Mouse (Mus musculus): ENCODE data around the gene Dicer1. TPM values are rescaled to one million over a fixed set of nuclear protein-coding genes. Genes with fewer than 3 reads are reported as not detected.
A peak's percentile ranks its signal among the peaks of the same experiment; 100 is the strongest.

The Dicer1 gene
- polyA plus RNA-seq (2012; rRNA removed) = 6.0 and 6.3 TPM in 2 replicates

- Histone ChIP-seq H3K36me3 (ENCODE audit: control insufficient read depth, insufficient read depth, low read length) (no peaks in the 10 kb centered on the region), H3K4me3 (ENCODE audit: extremely low read depth, insufficient read depth, insufficient read length) (peak within 1 kb of the TSS; percentile 76), H3K4me1 (ENCODE audit: control insufficient read depth, insufficient read depth, insufficient read length) (peaks cover 14% of the 10 kb centered on the region), H3K27ac (ENCODE audit: insufficient read depth, low read length) (peak within 1 kb of the TSS; percentile 69), H3K27me3 (ENCODE audit: control insufficient read depth, insufficient read depth, low read length) (no peaks in the 10 kb centered on the region)
- DNase-seq (ENCODE audit: low read depth in 1 of 2, low spot score in 2 of 2) = peak; percentile 85 to 94
- 3% methylated on average over 93 of the region's 94 CpGs for WGBS
- TF ChIP-seq POLR2A (IDR thresholded peaks at IDR 0.05; ENCODE audit: low read depth, low read length) = peak; percentile 49
- 0 out of 2 replicates have a peak, but pooled peaks have one; percentile 2 for TF ChIP-seq CTCF (IDR thresholded peaks at IDR 0.05; ENCODE audit: extremely low read depth, insufficient read depth, insufficient read length, insufficient replicate concordance)
Measured at GRCm38 (mm10) chr12:104751814-104752765, at the start of gene Dicer1. Gene Dicer1, minus strand, starts transcription at chr12:104751952.

- Histone ChIP-seq H3K4me1 (ENCODE audit: control insufficient read depth, insufficient read depth, insufficient read length) (no peaks in the 10 kb centered on the region), H3K4me3 (ENCODE audit: extremely low read depth, insufficient read depth, insufficient read length) (no peak overlapping the region), H3K27me3 (ENCODE audit: control insufficient read depth, insufficient read depth, low read length) (no peaks in the 10 kb centered on the region), H3K36me3 (ENCODE audit: control insufficient read depth, insufficient read depth, low read length) (no peaks in the 10 kb centered on the region), H3K27ac (ENCODE audit: insufficient read depth, low read length) (no peak overlapping the region)
- DNase-seq (ENCODE audit: low read depth in 1 of 2, low spot score in 2 of 2) = no peak
- TF ChIP-seq POLR2A (IDR thresholded peaks at IDR 0.05; ENCODE audit: low read depth, low read length) (no peak), CTCF (IDR thresholded peaks at IDR 0.05; ENCODE audit: extremely low read depth, insufficient read depth, insufficient read length, insufficient replicate concordance) (no peak)
- 85% methylated on average over 3 of the region's 3 CpGs for WGBS
Measured at GRCm38 (mm10) chr12:104799365-104799764, 47.6 kb upstream of the Dicer1 start.

- H3K27ac ChIP-seq (ENCODE audit: insufficient read depth, low read length) = no peak overlapping the region
- no peaks in the 10 kb centered on the region for H3K4me1 ChIP-seq (ENCODE audit: control insufficient read depth, insufficient read depth, insufficient read length)
- H3K36me3 ChIP-seq (ENCODE audit: control insufficient read depth, insufficient read depth, low read length) = no peaks in the 10 kb centered on the region
- DNase-seq (ENCODE audit: low read depth in 1 of 2, low spot score in 2 of 2) = no peak
- TF ChIP-seq POLR2A (IDR thresholded peaks at IDR 0.05; ENCODE audit: low read depth, low read length) = no peak
- TF ChIP-seq CTCF (IDR thresholded peaks at IDR 0.05; ENCODE audit: extremely low read depth, insufficient read depth, insufficient read length, insufficient replicate concordance) = no peak
- 97% methylated on average over 6 of the region's 6 CpGs for WGBS
- no peaks in the 10 kb centered on the region for H3K27me3 ChIP-seq (ENCODE audit: control insufficient read depth, insufficient read depth, low read length)
- H3K4me3 ChIP-seq (ENCODE audit: extremely low read depth, insufficient read depth, insufficient read length) = no peak overlapping the region
Measured at GRCm38 (mm10) chr12:104797905-104798304, 46.2 kb upstream of the Dicer1 start.

- no peaks in the 10 kb centered on the region for H3K36me3 ChIP-seq (ENCODE audit: control insufficient read depth, insufficient read depth, low read length)
- no peak overlapping the region for H3K27ac ChIP-seq (ENCODE audit: insufficient read depth, low read length)
- WGBS = 83% methylated on average over 11 of the region's 11 CpGs
- H3K4me3 ChIP-seq (ENCODE audit: extremely low read depth, insufficient read depth, insufficient read length) = no peak overlapping the region
- H3K4me1 ChIP-seq (ENCODE audit: control insufficient read depth, insufficient read depth, insufficient read length) = no peaks in the 10 kb centered on the region
- no peak for TF ChIP-seq POLR2A (IDR thresholded peaks at IDR 0.05; ENCODE audit: low read depth, low read length)
- no peak for TF ChIP-seq CTCF (IDR thresholded peaks at IDR 0.05; ENCODE audit: extremely low read depth, insufficient read depth, insufficient read length, insufficient replicate concordance)
- DNase-seq (ENCODE audit: low read depth in 1 of 2, low spot score in 2 of 2) = no peak
- H3K27me3 ChIP-seq (ENCODE audit: control insufficient read depth, insufficient read depth, low read length) = no peaks in the 10 kb centered on the region
Measured at GRCm38 (mm10) chr12:104796635-104797378, 45.1 kb upstream of the Dicer1 start.

GRCm38 (mm10) chr12:104794957-104795356 is 43.2 kb upstream of the Dicer1 start:
- TF ChIP-seq CTCF (IDR thresholded peaks at IDR 0.05; ENCODE audit: extremely low read depth, insufficient read depth, insufficient read length, insufficient replicate concordance) (no peak), POLR2A (IDR thresholded peaks at IDR 0.05; ENCODE audit: low read depth, low read length) (no peak)
- Histone ChIP-seq H3K4me1 (ENCODE audit: control insufficient read depth, insufficient read depth, insufficient read length) (no peaks in the 10 kb centered on the region), H3K27ac (ENCODE audit: insufficient read depth, low read length) (no peak overlapping the region), H3K36me3 (ENCODE audit: control insufficient read depth, insufficient read depth, low read length) (no peaks in the 10 kb centered on the region), H3K4me3 (ENCODE audit: extremely low read depth, insufficient read depth, insufficient read length) (no peak overlapping the region), H3K27me3 (ENCODE audit: control insufficient read depth, insufficient read depth, low read length) (no peaks in the 10 kb centered on the region)
- 49% methylated on average over 5 of the region's 5 CpGs for whole genome bisulfite sequencing
- no peak for DNase-seq (ENCODE audit: low read depth in 1 of 2, low spot score in 2 of 2)

- no peaks in the 10 kb centered on the region for H3K36me3 ChIP-seq (ENCODE audit: control insufficient read depth, insufficient read depth, low read length)
- H3K27ac ChIP-seq (ENCODE audit: insufficient read depth, low read length) = no peak overlapping the region
- H3K4me3 ChIP-seq (ENCODE audit: extremely low read depth, insufficient read depth, insufficient read length) = no peak overlapping the region
- no peak for DNase-seq (ENCODE audit: low read depth in 1 of 2, low spot score in 2 of 2)
- no peaks in the 10 kb centered on the region for H3K4me1 ChIP-seq (ENCODE audit: control insufficient read depth, insufficient read depth, insufficient read length)
- 63% methylated on average over 12 of the region's 12 CpGs for WGBS
- no peaks in the 10 kb centered on the region for H3K27me3 ChIP-seq (ENCODE audit: control insufficient read depth, insufficient read depth, low read length)
- TF ChIP-seq POLR2A (IDR thresholded peaks at IDR 0.05; ENCODE audit: low read depth, low read length) (no peak), CTCF (IDR thresholded peaks at IDR 0.05; ENCODE audit: extremely low read depth, insufficient read depth, insufficient read length, insufficient replicate concordance) (no peak)
Measured at GRCm38 (mm10) chr12:104793486-104793885, 41.7 kb upstream of the Dicer1 start.
